Mouse (Mus musculus) midbrain, embryonic 11.5 days (tissue): ENCODE results near the gene C8g. TPM values are rescaled to one million over a fixed set of nuclear protein-coding genes. Genes with fewer than 3 reads are reported as not detected.

Experiments
- ATAC-seq: fragments of 200-750 bp; cut with Nextera tagmentation; 2 replicates; pipeline ENCODE4 v1.8.0; 2017; ENCODE audit warnings: moderate TSS enrichment, moderate library complexity; ENCODE audit not compliant: low FRiP score
- DNase-seq: peaks from one replicate; pipeline ENCODE4 v3.0.0; 2015; ENCODE audit warnings: low spot score; ENCODE audit errors: missing footprints
- H3K27ac ChIP-seq: fragments of 300-500 bp; sonication (generic); 2 replicates; pipeline ENCODE4 v1.5.1; 2014; ENCODE audit warnings: low read depth, low read length
- H3K27me3 ChIP-seq: fragments of 300-500 bp; sonication (generic); 2 replicates; pipeline ENCODE4 v1.6.1; 2014; ENCODE audit warnings: mild to moderate bottlenecking, low read length, moderate library complexity, mixed read lengths; ENCODE audit not compliant: control insufficient read depth, insufficient read depth
- H3K36me3 ChIP-seq: fragments of 300-500 bp; sonication (generic); 2 replicates; pipeline ENCODE4 v1.6.1; 2014; ENCODE audit warnings: mild to moderate bottlenecking, low read length, moderate library complexity, mixed read lengths; ENCODE audit not compliant: control insufficient read depth, insufficient read depth
- H3K4me1 ChIP-seq: fragments of 300-500 bp; sonication (generic); 2 replicates; pipeline ENCODE4 v1.6.1; 2014; ENCODE audit warnings: low read length; ENCODE audit not compliant: control insufficient read depth, insufficient read depth
- H3K4me2 ChIP-seq: fragments of 300-500 bp; sonication (generic); 2 replicates; pipeline ENCODE4 v1.6.1; 2014; ENCODE audit warnings: mild to moderate bottlenecking, moderate library complexity
- H3K4me3 ChIP-seq: fragments of 300-500 bp; sonication (generic); 2 replicates; pipeline ENCODE4 v1.5.1; 2014; ENCODE audit warnings: low read depth, low read length
- H3K9ac ChIP-seq: fragments of 300-500 bp; sonication (generic); 2 replicates; pipeline ENCODE4 v1.6.1; 2014; ENCODE audit warnings: low read length
- H3K9me3 ChIP-seq: fragments of 300-500 bp; sonication (generic); 2 replicates; pipeline ENCODE4 v1.6.1; 2016; ENCODE audit warnings: low read length; ENCODE audit not compliant: control insufficient read depth
- WGBS: fragments of 180-500 bp; shearing (Covaris S2); extraction: QIAGEN DNeasy Blood & Tissue Kit; methylation state at CpG from one replicate; pipeline ENCODE4 v1.1.7; 2014; 5-methylcytosine and 5-hydroxymethylcytosine counted together
- polyA plus RNA-seq: library from polyadenylated mRNA; unstranded; fragments of >200 nt; fragmentation: Nextera tagmentation; extraction: Ambion mirVana; gene quantifications from 2 replicates; pipeline ENCODE4 v1.2.1, GENCODE M21; 2014

C8g gene
- polyA plus RNA-seq, 1 experiment from 2014 or later, result 3.6 TPM

- H3K27ac ChIP-seq, result no peak overlapping the region
- no peaks in the 10 kb centered on the region for H3K9me3 ChIP-seq
- H3K4me1 ChIP-seq, result no peaks in the 10 kb centered on the region
- no peaks in the 10 kb centered on the region; the same call in 1 of the 2 replicates for H3K36me3 ChIP-seq
- no peak overlapping the region for H3K4me2 ChIP-seq
- H3K4me3 ChIP-seq, result no peak overlapping the region
- WGBS, result 91% methylated on average over 8 of the region's 8 CpGs
- no peak overlapping the region for H3K9ac ChIP-seq
- ATAC-seq (no peak), DNase-seq (no peak)
- H3K27me3 ChIP-seq, result no peaks in the 10 kb centered on the region
Measured at GRCm38 (mm10) chr2:25536531-25536930, 35.0 kb upstream of the C8g start.

DNA sequence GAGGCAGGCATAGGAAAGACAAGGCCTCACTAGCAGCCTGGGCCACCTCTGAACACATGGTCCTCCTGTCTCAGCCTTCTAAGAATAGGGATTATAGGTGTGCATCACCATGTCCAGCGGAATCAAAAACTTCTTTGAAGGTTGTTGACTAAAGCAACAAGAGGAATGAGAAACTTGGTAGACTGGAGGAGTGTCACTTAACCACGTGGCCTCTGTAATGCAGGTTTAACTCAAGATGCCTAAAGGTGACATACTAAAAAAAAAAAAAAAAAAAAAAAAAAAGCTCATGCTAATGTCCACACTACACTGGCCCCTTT, 33.3 kb upstream of the C8g start:
- H3K4me1 ChIP-seq, result no peaks in the 10 kb centered on the region
- no peak overlapping the region for H3K4me2 ChIP-seq
- no peak overlapping the region for H3K27ac ChIP-seq
- no peak overlapping the region for H3K9ac ChIP-seq
- DNase-seq (no peak), ATAC-seq (no peak)
- no peaks in the 10 kb centered on the region for H3K9me3 ChIP-seq
- WGBS, result 90% methylated on average over 2 of the region's 2 CpGs
- no peaks in the 10 kb centered on the region for H3K27me3 ChIP-seq
- H3K4me3 ChIP-seq, result no peak overlapping the region
- peaks cover 6% of the 10 kb centered on the region; the same call in 1 of the 2 replicates for H3K36me3 ChIP-seq

DNA sequence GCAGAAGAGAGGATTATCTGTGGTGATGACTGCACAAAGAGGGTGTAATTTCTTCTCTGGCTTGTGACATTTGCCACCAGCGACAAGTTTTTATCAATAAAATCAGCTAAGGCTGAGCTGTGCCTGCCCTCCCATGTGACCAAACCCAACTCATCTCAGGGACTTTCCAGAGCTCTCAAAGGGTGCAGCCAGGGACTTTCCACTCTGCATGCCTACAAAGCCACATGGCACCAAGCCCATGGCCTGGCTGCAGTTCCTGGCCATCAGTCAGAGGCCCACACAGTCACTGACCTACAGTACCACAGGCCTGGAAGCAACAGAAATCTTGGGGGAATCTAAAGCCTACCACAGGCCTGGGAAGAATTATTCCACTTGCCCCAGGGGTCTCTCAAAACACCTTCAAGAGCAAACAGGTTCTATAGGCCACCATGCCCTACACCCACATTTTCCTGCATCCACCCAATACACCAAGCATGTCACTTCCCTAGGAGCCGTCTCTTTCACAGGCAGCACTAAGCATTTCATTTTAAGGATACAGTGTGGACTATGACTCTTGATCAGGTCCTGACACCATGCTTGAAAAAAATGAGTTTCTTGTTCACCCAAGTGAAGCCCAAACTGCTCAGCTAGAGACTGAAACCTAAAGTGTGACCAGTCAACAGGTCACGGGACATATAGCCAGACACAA, 32.8 kb upstream of the C8g start:
- Histone ChIP-seq H3K27ac (no peak overlapping the region), H3K9ac (no peak overlapping the region), H3K4me1 (no peaks in the 10 kb centered on the region), H3K9me3 (no peaks in the 10 kb centered on the region), H3K4me3 (no peak overlapping the region), H3K27me3 (no peaks in the 10 kb centered on the region), H3K4me2 (no peak overlapping the region), H3K36me3 (peaks cover 6% of the 10 kb centered on the region; the same call in 1 of the 2 replicates)
- no peak for DNase-seq
- WGBS, result 89% methylated on average over 3 of the region's 3 CpGs
- no peak for ATAC-seq

GRCm38 (mm10) chr2:25533707-25534106, 32.2 kb upstream of the C8g start:
- no peak overlapping the region for H3K4me3 ChIP-seq
- no peak overlapping the region for H3K9ac ChIP-seq
- 96% methylated on average over 2 of the region's 2 CpGs for WGBS
- H3K27ac ChIP-seq, result no peak overlapping the region
- ATAC-seq (no peak), DNase-seq (no peak)
- no peak overlapping the region for H3K4me2 ChIP-seq
- no peaks in the 10 kb centered on the region for H3K27me3 ChIP-seq
- H3K9me3 ChIP-seq, result no peaks in the 10 kb centered on the region
- H3K36me3 ChIP-seq, result peaks cover 8% of the 10 kb centered on the region; the same call in 1 of the 2 replicates
- H3K4me1 ChIP-seq, result no peaks in the 10 kb centered on the region

DNA sequence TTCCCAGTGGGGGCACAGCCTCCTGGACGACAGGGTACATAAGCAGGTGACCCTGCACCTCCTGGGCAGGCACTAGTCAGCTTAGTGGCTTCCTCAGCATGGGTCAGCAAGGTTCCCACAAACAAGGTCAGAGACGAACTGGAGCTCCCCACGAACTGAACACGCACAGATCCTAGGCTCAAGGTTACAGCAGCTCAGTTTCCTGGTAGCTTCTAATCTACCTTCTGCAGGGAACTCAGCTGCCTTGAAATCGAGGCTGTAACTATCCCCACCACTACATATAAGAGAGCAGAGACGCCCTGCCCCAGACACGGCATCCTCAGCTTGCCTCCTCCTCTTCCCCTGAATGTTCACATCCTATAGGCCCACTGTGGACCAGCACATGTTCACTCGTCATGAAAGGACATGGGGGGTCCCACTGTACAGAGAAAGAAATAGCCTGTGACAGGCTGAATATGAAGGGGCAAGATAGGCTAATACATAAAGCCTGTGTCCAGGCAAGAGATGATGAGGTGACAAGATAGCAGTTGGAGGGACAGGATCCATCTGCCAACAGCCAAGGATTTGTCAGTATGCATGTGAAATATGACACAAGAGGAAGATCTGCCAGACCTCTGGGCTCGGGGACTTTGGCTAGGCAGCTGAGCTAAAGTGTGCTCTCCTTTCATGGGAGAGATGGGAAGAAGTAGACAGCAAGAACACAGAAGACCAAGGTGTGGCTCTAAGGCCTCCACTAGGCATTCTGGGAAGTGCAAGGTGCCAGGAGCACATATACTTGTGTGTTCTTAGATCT, 25.2 kb upstream of the C8g start:
- Histone ChIP-seq H3K9me3 (no peaks in the 10 kb centered on the region), H3K9ac (no peak overlapping the region), H3K4me2 (no peak overlapping the region), H3K4me1 (no peaks in the 10 kb centered on the region), H3K36me3 (peaks cover 27% of the 10 kb centered on the region), H3K4me3 (no peak overlapping the region), H3K27ac (no peak overlapping the region), H3K27me3 (no peaks in the 10 kb centered on the region)
- ATAC-seq (no peak), DNase-seq (no peak)
- WGBS, result 92% methylated on average over 9 of the region's 9 CpGs

- Histone ChIP-seq H3K4me3 (no peak overlapping the region), H3K4me2 (no peak overlapping the region), H3K4me1 (no peaks in the 10 kb centered on the region), H3K27ac (no peak overlapping the region), H3K36me3 (no peaks in the 10 kb centered on the region), H3K9me3 (no peaks in the 10 kb centered on the region), H3K27me3 (no peaks in the 10 kb centered on the region), H3K9ac (no peak overlapping the region)
- ATAC-seq, result no peak
- no peak for DNase-seq
- WGBS, result 67% methylated on average over 3 of the region's 3 CpGs
Measured at GRCm38 (mm10) chr2:25509912-25510311, 8.4 kb upstream of the C8g start.

- Histone ChIP-seq H3K27me3 (no peaks in the 10 kb centered on the region), H3K36me3 (no peaks in the 10 kb centered on the region), H3K4me2 (no peak overlapping the region), H3K9ac (no peak overlapping the region), H3K9me3 (no peaks in the 10 kb centered on the region), H3K27ac (no peak overlapping the region), H3K4me3 (no peak overlapping the region), H3K4me1 (no peaks in the 10 kb centered on the region; the same call in 1 of the 2 replicates)
- DNase-seq (no peak), ATAC-seq (no peak)
- 29% methylated on average over 5 of the region's 5 CpGs for WGBS
Measured at GRCm38 (mm10) chr2:25506964-25507363, 5.4 kb upstream of the C8g start.

- DNase-seq, result no peak
Measured at GRCm38 (mm10) chr2:25505860-25506259, 4.3 kb upstream of the C8g start.

GRCm38 (mm10) chr2:25505000-25505399, 3.5 kb upstream of the C8g start:
- Histone ChIP-seq H3K36me3 (no peaks in the 10 kb centered on the region), H3K9me3 (no peaks in the 10 kb centered on the region), H3K4me3 (no peak overlapping the region), H3K4me2 (no peak overlapping the region), H3K4me1 (peaks cover 8% of the 10 kb centered on the region), H3K27ac (no peak overlapping the region), H3K27me3 (no peaks in the 10 kb centered on the region), H3K9ac (no peak overlapping the region)
- WGBS, result 80% methylated on average over 1 of the region's 1 CpGs
- DNase-seq, result no peak
- no peak for ATAC-seq

More at GRCm38 (mm10) chr2:25505860-25506259, 4.3 kb upstream of the C8g start:
- H3K9me3 ChIP-seq, result no peaks in the 10 kb centered on the region
- 86% methylated on average over 4 of the region's 4 CpGs for WGBS
- no peak for ATAC-seq
- peaks cover 8% of the 10 kb centered on the region for H3K4me1 ChIP-seq
- no peak overlapping the region for H3K9ac ChIP-seq
- H3K4me3 ChIP-seq, result no peak overlapping the region
- no peaks in the 10 kb centered on the region for H3K27me3 ChIP-seq
- H3K27ac ChIP-seq, result no peak overlapping the region
- no peak overlapping the region for H3K4me2 ChIP-seq
- H3K36me3 ChIP-seq, result no peaks in the 10 kb centered on the region
